Mouse (Mus musculus) E14TG2a.4 (cell line): ENCODE data around the gene Yif1a.

Experiments
- CTCF ChIP-seq: conservative IDR thresholded peaks from 2 replicates; pipeline ENCODE4 v1.5.1; 2014; ENCODE audit warnings: low read length
- NANOG ChIP-seq: IDR thresholded peaks from 2 replicates; pipeline ENCODE4 v1.6.1; 2014; ENCODE audit warnings: borderline replicate concordance, low read length, mixed read lengths
- POU5F1 ChIP-seq: IDR thresholded peaks from 2 replicates; pipeline ENCODE4 v1.6.1; 2014; ENCODE audit warnings: low read length, borderline replicate concordance

GRCm38 (mm10) chr19:5049325-5049724 is 39.0 kb upstream of the Yif1a start:
- TF ChIP-seq CTCF (no peak), POU5F1 (no peak), NANOG (no peak)
